Mouse (Mus musculus) C2C12 (cell line): Measurements from ENCODE around the gene Rpgrip1.

Experiments used
- CTCF ChIP-seq: IDR thresholded peaks from one replicate; pipeline ENCODE4 v1.5.1; 2011; ENCODE audit not compliant: control insufficient read depth, insufficient read depth, insufficient read length
- MAX ChIP-seq: IDR thresholded peaks from one replicate; pipeline ENCODE4 v1.6.1; 2011; ENCODE audit warnings: mild to moderate bottlenecking, control low read depth

DNA sequence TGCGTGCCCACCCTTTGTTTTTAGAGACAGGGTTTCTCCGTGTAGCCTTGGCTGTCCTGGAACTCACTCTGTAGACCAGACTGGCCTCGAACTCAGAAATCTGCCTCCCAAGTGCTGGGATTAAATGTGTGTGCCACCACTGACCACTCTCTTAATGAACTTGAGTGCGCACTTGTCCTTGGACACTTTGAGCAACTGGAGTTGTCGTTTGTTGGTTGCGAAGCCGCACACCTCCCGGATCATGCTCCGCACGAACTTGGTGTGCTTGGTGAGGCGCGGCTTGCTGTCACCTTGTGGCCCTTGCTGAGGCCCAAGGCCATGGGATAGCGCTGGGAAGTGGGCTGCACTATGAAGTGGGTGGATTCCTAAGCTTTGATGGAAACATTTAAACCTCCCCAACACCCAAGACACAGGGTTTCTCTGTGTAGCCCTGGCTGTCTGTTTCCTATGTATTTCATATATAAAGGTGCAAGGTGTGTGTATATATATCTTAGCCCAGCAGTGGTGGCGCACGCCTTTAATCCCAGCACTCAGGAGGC, 38.8 kb upstream of the Rpgrip1 start:
- TF ChIP-seq CTCF = no peak
- no peak for TF ChIP-seq MAX
